In genomic region chr2:52509779-52510500, GRCm38 (mm10) we compare ENCODE assay signal across 20 mouse cellular contexts.
DNase-seq lines count a peak whose midpoint lies in the region; ATAC-seq and TF ChIP-seq lines count a peak whose summit lies in the region.
"Had no signal": no experiment of that assay in that cellular context is flagged by ENCODE, and none has a peak within 500 bp of the region (broad histone marks: within the 10 kb centered on the region; RNA-seq: fewer than 3 reads in every experiment).

No protein-coding gene starts in this region.

- peak overlapping the region; percentile 78 for H3K27ac ChIP-seq in layer of hippocampus, adult 2 months
- no peak overlapping the region for H3K27ac ChIP-seq in neural tube, embryonic 14.5 days (ENCODE audit: low read depth, low read length)
- H3K27ac ChIP-seq: embryonic facial prominence, embryonic 13.5 days; neural tube, embryonic 13.5 days; stomach, postnatal 0 days had no signal

- H3K27me3 ChIP-seq in neural tube, embryonic 14.5 days (ENCODE audit: control insufficient read depth, insufficient read depth, low read length) = no peaks in the 10 kb centered on the region
- H3K27me3 ChIP-seq: neural tube, embryonic 13.5 days had no signal

- no peak for DNase-seq in frontal cortex, postnatal 25 days (ENCODE audit: low spot score in 2 of 2)
- DNase-seq in layer of hippocampus, adult 2 months (ENCODE audit: low spot score in 2 of 2) = no peak
- no peak for DNase-seq in layer of hippocampus, postnatal 14 days (ENCODE audit: low spot score in 2 of 2)
- DNase-seq in neural tube, embryonic 10.5 days (ENCODE audit: extremely low spot score, low spot score) = no peak
- peak; percentile 75 for DNase-seq in retina, postnatal 1 day
- no peak for DNase-seq in lung, adult 2 months
- DNase-seq: adrenal gland, postnatal 36 days; cerebellum, adult 9-10 months; gastrocnemius, postnatal 36 days; kidney, adult 18-20 months; kidney, postnatal 14 days; left cerebral cortex, postnatal 4 days; liver, postnatal 0 days; thymus, postnatal 14 days had no signal

- peaks cover 4% of the 10 kb centered on the region; the same call in 1 of the 2 replicates for H3K4me1 ChIP-seq in neural tube, embryonic 14.5 days (ENCODE audit: control insufficient read depth, insufficient read depth, low read length)
- no peaks in the 10 kb centered on the region; the same call in 1 of the 2 replicates for H3K4me1 ChIP-seq in lung, adult 2 months (ENCODE audit: control insufficient read depth, insufficient read depth, low read length)
- H3K4me1 ChIP-seq: embryonic facial prominence, embryonic 13.5 days had no signal

- no peak overlapping the region for H3K9ac ChIP-seq in neural tube, embryonic 14.5 days (replicated peaks; ENCODE audit: low read depth, low read length)
- H3K9ac ChIP-seq: embryonic facial prominence, embryonic 13.5 days; liver, postnatal 0 days; neural tube, embryonic 13.5 days had no signal

- H3K36me3 ChIP-seq in neural tube, embryonic 14.5 days (ENCODE audit: control insufficient read depth, insufficient read depth, low read length) = no peaks in the 10 kb centered on the region
- H3K36me3 ChIP-seq: embryonic facial prominence, embryonic 13.5 days; neural tube, embryonic 13.5 days had no signal

- 71% methylated on average over 19 of the region's 19 CpGs for WGBS in neural tube, embryonic 14.5 days
- WGBS in lung, adult 2 months = 84% methylated on average over 19 of the region's 19 CpGs

- ATAC-seq in frontal cortex, adult (ENCODE audit: low TSS enrichment) = peak; percentile 17; the same call in 1 of the 2 replicates
- 0 out of 2 replicates have a peak, but pooled peaks have one; percentile 38 for ATAC-seq in neural tube, embryonic 14.5 days (ENCODE audit: low read depth)
- ATAC-seq: forebrain, embryonic 14.5 days; liver, postnatal 0 days had no signal

- no peak for TF ChIP-seq POLR2A in lung, adult 2 months (IDR thresholded peaks at IDR 0.05; ENCODE audit: borderline replicate concordance, extremely low read depth, low read depth, low read length)

- H3K4me2 ChIP-seq in neural tube, embryonic 14.5 days (ENCODE audit: low read depth, low read length) = no peak overlapping the region
- H3K4me2 ChIP-seq: embryonic facial prominence, embryonic 13.5 days; neural tube, embryonic 13.5 days had no signal

- H3K9me3 ChIP-seq in neural tube, embryonic 14.5 days (ENCODE audit: control insufficient read depth, low read length) = no peaks in the 10 kb centered on the region
- H3K9me3 ChIP-seq: embryonic facial prominence, embryonic 13.5 days; neural tube, embryonic 13.5 days had no signal

- no peak overlapping the region for H3K4me3 ChIP-seq in layer of hippocampus, adult 2 months
- H3K4me3 ChIP-seq in neural tube, embryonic 14.5 days (ENCODE audit: low read depth, low read length) = no peak overlapping the region
- no peak overlapping the region for H3K4me3 ChIP-seq in lung, adult 2 months (replicated peaks; ENCODE audit: extremely low read depth, low read depth, low read length)
- H3K4me3 ChIP-seq: embryonic facial prominence, embryonic 13.5 days; neural tube, embryonic 13.5 days had no signal

- TF ChIP-seq CTCF in layer of hippocampus, adult 2 months (conservative IDR thresholded peaks at IDR 0.05) = no peak
- no peak for TF ChIP-seq CTCF in lung, adult 2 months (IDR thresholded peaks at IDR 0.05; ENCODE audit: insufficient read depth, low read length)
